Mouse (Mus musculus) embryonic facial prominence, embryonic 10.5 days (tissue): ENCODE results near the gene Sirt2. TPM values are rescaled to one million over a fixed set of nuclear protein-coding genes. Genes with fewer than 3 reads are reported as not detected.

Experiments
- DNase-seq: peaks from one replicate; pipeline ENCODE4 v3.0.0-alpha.2; 2017; ENCODE audit warnings: low spot score
- H3K27ac ChIP-seq: fragments of 300-500 bp; sonication (generic); replicated peaks from 2 replicates; pipeline ENCODE4 v1.5.1; 2016; ENCODE audit warnings: mild to moderate bottlenecking
- H3K27me3 ChIP-seq: fragments of 300-500 bp; sonication (generic); replicated peaks from 2 replicates; pipeline ENCODE4 v1.6.1; 2016; ENCODE audit warnings: low read depth, mild to moderate bottlenecking; ENCODE audit not compliant: poor library complexity, severe bottlenecking
- H3K36me3 ChIP-seq: fragments of 300-500 bp; sonication (generic); replicated peaks from 2 replicates; pipeline ENCODE4 v1.6.1; 2016; ENCODE audit warnings: mild to moderate bottlenecking, moderate library complexity
- H3K4me1 ChIP-seq: fragments of 300-500 bp; sonication (generic); 2 replicates; pipeline ENCODE4 v1.6.1; 2016
- H3K4me3 ChIP-seq: fragments of 300-500 bp; sonication (generic); 2 replicates; pipeline ENCODE4 v1.5.1; 2016; ENCODE audit warnings: mild to moderate bottlenecking, moderate library complexity
- H3K9me3 ChIP-seq: fragments of 300-500 bp; sonication (generic); 2 replicates; pipeline ENCODE4 v1.6.1; 2016; ENCODE audit warnings: mild to moderate bottlenecking
- WGBS: fragments of 180-500 bp; shearing (Covaris S2); methylation state at CpG from one replicate; pipeline ENCODE4 v1.1.7; 2016; 5-methylcytosine and 5-hydroxymethylcytosine counted together
- polyA plus RNA-seq: library from polyadenylated mRNA; unstranded; fragments of >200 nt; fragmentation: Nextera tagmentation; extraction: Ambion mirVana; gene quantifications from 2 replicates; pipeline ENCODE4 v1.2.1, GENCODE M21; 2016

Gene Sirt2
- polyA plus RNA-seq, 1 experiment from 2014 or later = 64.8 TPM

GRCm38 (mm10) chr7:28815230-28815629, 48.7 kb downstream of the Sirt2 start:
- Histone ChIP-seq H3K27ac (no peak overlapping the region), H3K9me3 (no peaks in the 10 kb centered on the region), H3K36me3 (peaks cover 86% of the 10 kb centered on the region), H3K27me3 (no peaks in the 10 kb centered on the region), H3K4me3 (peak overlapping the region; percentile 14; the same call in 1 of the 2 replicates), H3K4me1 (peaks cover 79% of the 10 kb centered on the region)
- DNase-seq = no peak
- WGBS = 93% methylated on average over 9 of the region's 9 CpGs

GRCm38 (mm10) chr7:28816201-28816600, 49.7 kb downstream of the Sirt2 start:
- 90% methylated on average over 9 of the region's 9 CpGs for WGBS
- no peak for DNase-seq
- Histone ChIP-seq H3K4me1 (peaks cover 88% of the 10 kb centered on the region), H3K36me3 (peaks cover 95% of the 10 kb centered on the region), H3K27ac (no peak overlapping the region), H3K9me3 (no peaks in the 10 kb centered on the region), H3K27me3 (no peaks in the 10 kb centered on the region), H3K4me3 (no peak overlapping the region)

- DNase-seq = no peak
- no peaks in the 10 kb centered on the region for H3K27me3 ChIP-seq
- no peaks in the 10 kb centered on the region for H3K9me3 ChIP-seq
- H3K36me3 ChIP-seq = peaks cover 100% of the 10 kb centered on the region
- H3K4me1 ChIP-seq = peaks cover 90% of the 10 kb centered on the region
- WGBS = 95% methylated on average over 10 of the region's 10 CpGs
- peak overlapping the region; percentile 8; the same call in 1 of the 2 replicates for H3K4me3 ChIP-seq
- H3K27ac ChIP-seq = no peak overlapping the region
These were observed 50.4 kb downstream of the Sirt2 start for GRCm38 (mm10) chr7:28816920-28817319.

- Histone ChIP-seq H3K4me1 (peaks cover 84% of the 10 kb centered on the region), H3K4me3 (peak overlapping the region; percentile 8; the same call in 1 of the 2 replicates), H3K36me3 (peaks cover 100% of the 10 kb centered on the region), H3K27ac (no peak overlapping the region), H3K27me3 (no peaks in the 10 kb centered on the region), H3K9me3 (no peaks in the 10 kb centered on the region)
- DNase-seq = no peak
- WGBS = 80% methylated on average over 6 of the region's 6 CpGs
These were observed 51.0 kb downstream of the Sirt2 start for GRCm38 (mm10) chr7:28817524-28817923.

- H3K4me1 ChIP-seq = peaks cover 79% of the 10 kb centered on the region
- peaks cover 100% of the 10 kb centered on the region for H3K36me3 ChIP-seq
- H3K27me3 ChIP-seq = no peaks in the 10 kb centered on the region
- no peak for DNase-seq
- no peak overlapping the region for H3K27ac ChIP-seq
- 86% methylated on average over 4 of the region's 4 CpGs for WGBS
- peak overlapping the region; percentile 25; the same call in 1 of the 2 replicates for H3K4me3 ChIP-seq
- no peaks in the 10 kb centered on the region for H3K9me3 ChIP-seq
These were observed 51.4 kb downstream of the Sirt2 start for GRCm38 (mm10) chr7:28817957-28818356.

GRCm38 (mm10) chr7:28818436-28818835, 51.9 kb downstream of the Sirt2 start:
- Histone ChIP-seq H3K4me1 (peaks cover 74% of the 10 kb centered on the region), H3K27ac (no peak overlapping the region)
- 88% methylated on average over 18 of the region's 18 CpGs for WGBS

GRCm38 (mm10) chr7:28818861-28819452, 52.4 kb downstream of the Sirt2 start:
- no peak for DNase-seq
- Histone ChIP-seq H3K27me3 (no peaks in the 10 kb centered on the region), H3K4me3 (no peak overlapping the region), H3K27ac (no peak overlapping the region), H3K36me3 (peaks cover 99% of the 10 kb centered on the region), H3K4me1 (peaks cover 69% of the 10 kb centered on the region), H3K9me3 (no peaks in the 10 kb centered on the region)
- WGBS = 96% methylated on average over 4 of the region's 4 CpGs

More at GRCm38 (mm10) chr7:28818436-28818835, 51.9 kb downstream of the Sirt2 start:
- no peaks in the 10 kb centered on the region for H3K9me3 ChIP-seq
- no peaks in the 10 kb centered on the region for H3K27me3 ChIP-seq
- no peak for DNase-seq
- H3K36me3 ChIP-seq = peaks cover 100% of the 10 kb centered on the region
- H3K4me3 ChIP-seq = peak overlapping the region; percentile 25; the same call in 1 of the 2 replicates

GRCm38 (mm10) chr7:28819571-28819970, 53.0 kb downstream of the Sirt2 start:
- no peak overlapping the region for H3K27ac ChIP-seq
- H3K36me3 ChIP-seq = peaks cover 93% of the 10 kb centered on the region
- H3K27me3 ChIP-seq = no peaks in the 10 kb centered on the region
- no peaks in the 10 kb centered on the region for H3K9me3 ChIP-seq
- peaks cover 65% of the 10 kb centered on the region for H3K4me1 ChIP-seq
- WGBS = 92% methylated on average over 4 of the region's 4 CpGs
- no peak overlapping the region for H3K4me3 ChIP-seq
- DNase-seq = no peak

GRCm38 (mm10) chr7:28820358-28821260, 54.1 kb downstream of the Sirt2 start:
- peak overlapping the region; percentile 19; the same call in 1 of the 2 replicates for H3K4me3 ChIP-seq
- peaks cover 62% of the 10 kb centered on the region for H3K4me1 ChIP-seq
- H3K27ac ChIP-seq = peak overlapping the region; percentile 62
- H3K27me3 ChIP-seq = no peaks in the 10 kb centered on the region
- 65% methylated on average over 12 of the region's 12 CpGs for WGBS
- H3K36me3 ChIP-seq = peaks cover 82% of the 10 kb centered on the region
- peak; percentile 31 for DNase-seq
- H3K9me3 ChIP-seq = no peaks in the 10 kb centered on the region

- H3K9me3 ChIP-seq = no peaks in the 10 kb centered on the region
- no peaks in the 10 kb centered on the region for H3K27me3 ChIP-seq
- DNase-seq = no peak
- 81% methylated on average over 10 of the region's 10 CpGs for WGBS
- H3K27ac ChIP-seq = no peak overlapping the region
- H3K36me3 ChIP-seq = peaks cover 75% of the 10 kb centered on the region
- peaks cover 62% of the 10 kb centered on the region for H3K4me1 ChIP-seq
- H3K4me3 ChIP-seq = peak overlapping the region; percentile 19; the same call in 1 of the 2 replicates
These were observed 54.8 kb downstream of the Sirt2 start for GRCm38 (mm10) chr7:28821261-28821831.

GRCm38 (mm10) chr7:28822556-28822955, 56.0 kb downstream of the Sirt2 start:
- peaks cover 63% of the 10 kb centered on the region for H3K36me3 ChIP-seq
- DNase-seq = no peak
- H3K27ac ChIP-seq = no peak overlapping the region
- no peaks in the 10 kb centered on the region for H3K27me3 ChIP-seq
- H3K4me3 ChIP-seq = no peak overlapping the region
- peaks cover 51% of the 10 kb centered on the region for H3K4me1 ChIP-seq
- whole genome bisulfite sequencing = 81% methylated on average over 1 of the region's 1 CpGs
- no peaks in the 10 kb centered on the region for H3K9me3 ChIP-seq
